Mouse (Mus musculus): Measurements from ENCODE around the gene Synj1.

Synj1 gene

GRCm38 (mm10) chr16:90941246-90941645 lies 69.9 kb downstream of the Synj1 start:
- DNase-seq = no peak

- DNase-seq = peak; percentile 81 to 83
Observed at GRCm38 (mm10) chr16:90934687-90935328, 76.3 kb downstream of the Synj1 start, which contains the start of gene Cfap298. TSS of gene Cfap298 (minus strand) at chr16:90935114.

GRCm38 (mm10) chr16:90934193-90934686 lies 76.9 kb downstream of the Synj1 start:
- DNase-seq = peak; percentile 42 to 44

- no peak for DNase-seq
Observed at GRCm38 (mm10) chr16:90933534-90934176, 77.5 kb downstream of the Synj1 start.

- DNase-seq = no peak
Observed at GRCm38 (mm10) chr16:90927446-90927845, 83.7 kb downstream of the Synj1 start.

- no peak for DNase-seq
Observed at GRCm38 (mm10) chr16:90925461-90925860, 85.6 kb downstream of the Synj1 start.

- DNase-seq = no peak
Observed at GRCm38 (mm10) chr16:90924606-90925370, 86.3 kb downstream of the Synj1 start.

GRCm38 (mm10) chr16:90921471-90922159 lies 89.5 kb downstream of the Synj1 start:
- DNase-seq = no peak

- DNase-seq = no peak
Observed at GRCm38 (mm10) chr16:90917156-90917555, 94.0 kb downstream of the Synj1 start.

- no peak for DNase-seq
Observed at GRCm38 (mm10) chr16:90916040-90916481, 95.0 kb downstream of the Synj1 start.

- DNase-seq = no peak
Observed at GRCm38 (mm10) chr16:90911766-90912165, 99.3 kb downstream of the Synj1 start.

- DNase-seq = no peak
Observed at GRCm38 (mm10) chr16:90910855-90911533, 100.1 kb downstream of the Synj1 start.

GRCm38 (mm10) chr16:90907250-90907649 lies 103.9 kb downstream of the Synj1 start:
- no peak for DNase-seq

GRCm38 (mm10) chr16:90903300-90903699 lies 107.8 kb downstream of the Synj1 start:
- DNase-seq = no peak

- no peak for DNase-seq
Observed at GRCm38 (mm10) chr16:90901364-90901763, 109.7 kb downstream of the Synj1 start.

GRCm38 (mm10) chr16:90899498-90899897 lies 111.6 kb downstream of the Synj1 start:
- no peak for DNase-seq

GRCm38 (mm10) chr16:90897651-90898050 lies 113.5 kb downstream of the Synj1 start:
- no peak for DNase-seq

- DNase-seq = no peak
Observed at GRCm38 (mm10) chr16:90893792-90894191, 117.3 kb downstream of the Synj1 start.

- DNase-seq = no peak
Observed at GRCm38 (mm10) chr16:90893019-90893418, 118.1 kb downstream of the Synj1 start.

GRCm38 (mm10) chr16:90892081-90892480 lies 119.0 kb downstream of the Synj1 start:
- no peak for DNase-seq

- DNase-seq = no peak
Observed at GRCm38 (mm10) chr16:90891601-90892000, 119.5 kb downstream of the Synj1 start.

- no peak for DNase-seq
Observed at GRCm38 (mm10) chr16:90890683-90891082, 120.4 kb downstream of the Synj1 start.

All from thymus, adult 18-20 months (tissue).